Mouse (Mus musculus): ENCODE results near the gene Micall1. TPM values are rescaled to one million over a fixed set of nuclear protein-coding genes. Genes with fewer than 3 reads are reported as not detected.

Gene Micall1
- polyA plus RNA-seq, 2 experiments: 0.69 to 1.6 TPM

DNA sequence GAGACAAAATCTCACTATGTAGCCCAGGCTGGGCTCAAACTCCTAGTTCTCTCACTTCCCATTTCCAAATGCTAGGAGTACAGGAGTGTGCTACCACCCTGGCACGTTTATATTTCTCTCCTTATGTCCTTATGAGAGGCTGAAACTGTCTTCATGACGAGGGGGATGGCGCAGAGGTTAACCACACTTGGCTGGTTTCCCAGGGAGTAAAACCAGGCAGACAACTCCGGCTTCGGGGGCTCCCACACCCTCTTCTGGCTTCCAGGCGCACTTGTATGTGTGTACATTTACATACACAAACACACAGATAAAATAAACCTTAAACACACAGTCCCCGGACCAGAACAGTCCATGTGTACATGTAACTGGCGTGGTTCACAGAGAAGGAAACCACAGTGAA lies 35.3 kb downstream of the Micall1 start:
- Histone ChIP-seq H3K4me3 (ENCODE audit: insufficient read depth in 1 of 2, low read depth in 2 of 2, low read length in 2 of 2) (no peak overlapping the region), H3K4me1 (replicated peaks; ENCODE audit: control insufficient read depth in 2 of 2, insufficient read depth in 2 of 2, low read length in 1 of 2) (peaks cover 5 to 11% of the 10 kb centered on the region in 2 experiments; a peak in 2 of 4 replicates), H3K27ac (no peak overlapping the region), H3K36me3 (replicated peaks; ENCODE audit: control insufficient read depth, insufficient read depth, low read depth) (peaks cover 24% of the 10 kb centered on the region), H3K9ac (replicated peaks) (no peak overlapping the region), H3K27me3 (ENCODE audit: control insufficient read depth, insufficient read depth, low read length) (peaks cover 2% of the 10 kb centered on the region), H3K4me2 (ENCODE audit: low read depth) (no peak overlapping the region), H3K9me3 (ENCODE audit: control insufficient read depth, low read length) (no peaks in the 10 kb centered on the region)
- ATAC-seq (ENCODE audit: insufficient read depth): no peak
- no peak for DNase-seq (ENCODE audit: low read depth in 3 of 3, low spot score in 3 of 3)
- TF ChIP-seq EP300 (IDR thresholded peaks at IDR 0.05; ENCODE audit: low read depth) (no peak), CTCF (IDR thresholded peaks at IDR 0.05; ENCODE audit: low read depth) (no peak)
- 65% methylated on average over 8 of the region's 8 CpGs for WGBS (ENCODE audit: insufficient replicate concordance)

DNA sequence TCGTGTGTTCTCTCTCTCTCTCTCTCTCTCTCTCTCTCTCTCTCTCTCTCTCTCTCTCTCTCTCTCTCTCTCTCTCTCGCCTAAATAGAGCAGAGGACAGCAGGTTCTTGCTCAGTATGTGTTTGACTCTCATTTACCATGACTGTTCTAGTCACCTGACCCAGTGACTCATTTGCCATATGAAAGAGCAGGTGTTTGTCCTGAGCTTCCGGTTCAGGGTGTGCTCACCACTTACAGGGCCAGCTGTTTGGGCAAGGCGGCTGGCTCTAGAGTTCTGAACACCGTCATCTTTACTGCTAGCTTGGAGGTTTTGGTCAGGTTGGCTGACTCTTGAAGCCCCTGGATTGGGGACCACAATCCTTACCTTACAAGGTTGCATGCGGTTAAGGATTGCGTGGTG lies 36.8 kb downstream of the Micall1 start:
- H3K4me1 ChIP-seq (replicated peaks; ENCODE audit: control insufficient read depth in 2 of 2, insufficient read depth in 2 of 2, low read length in 1 of 2): peaks cover 5 to 9% of the 10 kb centered on the region in 2 experiments; a peak in 2 of 4 replicates
- no peak for DNase-seq (ENCODE audit: low read depth in 3 of 3, low spot score in 3 of 3)
- 70% methylated on average over 7 of the region's 7 CpGs for WGBS (ENCODE audit: insufficient replicate concordance)
- H3K27ac ChIP-seq: no peak overlapping the region
- H3K36me3 ChIP-seq (replicated peaks; ENCODE audit: control insufficient read depth, insufficient read depth, low read depth): peaks cover 24% of the 10 kb centered on the region
- no peak for ATAC-seq (ENCODE audit: insufficient read depth)
- H3K9me3 ChIP-seq (ENCODE audit: control insufficient read depth, low read length): no peaks in the 10 kb centered on the region
- H3K4me3 ChIP-seq (ENCODE audit: insufficient read depth in 1 of 2, low read depth in 2 of 2, low read length in 2 of 2): no peak overlapping the region
- no peak overlapping the region for H3K4me2 ChIP-seq (ENCODE audit: low read depth)
- TF ChIP-seq CTCF (IDR thresholded peaks at IDR 0.05; ENCODE audit: low read depth) (no peak), EP300 (IDR thresholded peaks at IDR 0.05; ENCODE audit: low read depth) (no peak)
- no peaks in the 10 kb centered on the region for H3K27me3 ChIP-seq (ENCODE audit: control insufficient read depth, insufficient read depth, low read length)
- no peak overlapping the region for H3K9ac ChIP-seq (replicated peaks)

DNA sequence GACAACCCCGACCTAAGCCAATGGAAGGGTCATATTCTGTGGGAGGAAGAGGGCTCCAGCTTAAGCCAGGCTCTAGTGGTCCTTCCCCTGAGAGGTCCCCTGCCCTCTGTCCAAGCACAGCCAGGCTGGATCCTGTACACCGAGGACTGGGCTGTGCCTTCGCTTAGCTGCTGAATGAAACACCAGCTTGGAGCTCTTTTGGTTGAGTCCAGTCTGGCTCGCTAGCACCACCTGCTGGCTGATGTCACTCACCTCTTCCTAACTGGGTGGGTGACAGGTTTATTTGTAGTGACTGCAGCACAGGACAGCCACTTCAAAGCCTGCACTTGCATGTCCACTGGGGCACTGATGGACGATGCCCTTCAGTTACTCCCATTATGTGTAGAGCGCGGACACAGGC lies 39.8 kb downstream of the Micall1 start:
- H3K9ac ChIP-seq (replicated peaks): no peak overlapping the region
- H3K9me3 ChIP-seq (ENCODE audit: control insufficient read depth, low read length): no peaks in the 10 kb centered on the region
- no peaks in the 10 kb centered on the region for H3K27me3 ChIP-seq (ENCODE audit: control insufficient read depth, insufficient read depth, low read length)
- DNase-seq (ENCODE audit: low read depth in 3 of 3, low spot score in 3 of 3) (peak; percentile 56 to 70 (median 56)), ATAC-seq (ENCODE audit: insufficient read depth) (peak; percentile 57)
- WGBS (ENCODE audit: insufficient replicate concordance): 51% methylated on average over 7 of the region's 7 CpGs
- H3K27ac ChIP-seq: no peak overlapping the region
- no peak overlapping the region for H3K4me2 ChIP-seq (ENCODE audit: low read depth)
- peaks cover 30% of the 10 kb centered on the region for H3K36me3 ChIP-seq (replicated peaks; ENCODE audit: control insufficient read depth, insufficient read depth, low read depth)
- H3K4me1 ChIP-seq (replicated peaks; ENCODE audit: control insufficient read depth in 2 of 2, insufficient read depth in 2 of 2, low read length in 1 of 2): no peaks in the 10 kb centered on the region
- no peak for TF ChIP-seq EP300 (IDR thresholded peaks at IDR 0.05; ENCODE audit: low read depth)
- peak; percentile 99 for TF ChIP-seq CTCF (IDR thresholded peaks at IDR 0.05; ENCODE audit: low read depth)
- no peak overlapping the region for H3K4me3 ChIP-seq (ENCODE audit: insufficient read depth in 1 of 2, low read depth in 2 of 2, low read length in 2 of 2)

- peaks cover 17% of the 10 kb centered on the region for H3K36me3 ChIP-seq (replicated peaks; ENCODE audit: control insufficient read depth, insufficient read depth, low read depth)
- no peak for ATAC-seq (ENCODE audit: insufficient read depth)
- no peaks in the 10 kb centered on the region for H3K27me3 ChIP-seq (ENCODE audit: control insufficient read depth, insufficient read depth, low read length)
- H3K4me2 ChIP-seq (ENCODE audit: low read depth): no peak overlapping the region
- no peak for TF ChIP-seq EP300 (IDR thresholded peaks at IDR 0.05; ENCODE audit: low read depth)
- no peak for TF ChIP-seq CTCF (IDR thresholded peaks at IDR 0.05; ENCODE audit: low read depth)
- no peak for DNase-seq (ENCODE audit: low read depth in 3 of 3, low spot score in 3 of 3)
- H3K9me3 ChIP-seq (ENCODE audit: control insufficient read depth, low read length): no peaks in the 10 kb centered on the region
- H3K4me1 ChIP-seq (replicated peaks; ENCODE audit: control insufficient read depth in 2 of 2, insufficient read depth in 2 of 2, low read length in 1 of 2): 0 out of 4 replicates have a peak, but pooled peaks cover 0 to 2% of the 10 kb centered on the region in 2 experiments
- H3K27ac ChIP-seq: no peak overlapping the region
- 80% methylated on average over 8 of the region's 8 CpGs for WGBS (ENCODE audit: insufficient replicate concordance)
- no peak overlapping the region for H3K9ac ChIP-seq (replicated peaks)
- no peak overlapping the region for H3K4me3 ChIP-seq (ENCODE audit: insufficient read depth in 1 of 2, low read depth in 2 of 2, low read length in 2 of 2)
Observed at GRCm38 (mm10) chr15:79151881-79152280, 43.2 kb downstream of the Micall1 start.

DNA sequence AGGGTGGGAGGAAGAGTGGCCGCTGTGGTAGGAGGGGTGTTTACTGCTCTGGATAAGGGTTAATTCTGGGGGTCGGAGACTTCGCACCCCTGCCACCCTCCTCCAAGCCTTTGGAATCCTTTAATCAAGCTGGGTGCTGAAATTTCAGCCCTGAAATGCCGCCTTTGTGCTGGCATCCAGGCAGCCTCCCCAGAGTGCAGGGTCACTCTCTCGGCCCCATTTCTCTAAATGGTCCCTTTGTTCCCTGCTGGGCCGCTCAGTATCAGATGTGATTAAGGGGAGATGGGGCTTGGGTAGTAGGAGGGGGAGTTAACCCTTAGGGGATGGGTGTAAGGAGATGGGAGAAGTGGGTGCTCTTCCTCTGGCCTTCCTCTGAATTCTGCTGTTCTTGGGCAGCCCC lies 44.0 kb downstream of the Micall1 start:
- Histone ChIP-seq H3K4me1 (replicated peaks; ENCODE audit: control insufficient read depth in 2 of 2, insufficient read depth in 2 of 2, low read length in 1 of 2) (0 out of 4 replicates have a peak, but pooled peaks cover 0 to 2% of the 10 kb centered on the region in 2 experiments), H3K9ac (replicated peaks) (no peak overlapping the region), H3K4me3 (ENCODE audit: insufficient read depth in 1 of 2, low read depth in 2 of 2, low read length in 2 of 2) (no peak overlapping the region), H3K9me3 (ENCODE audit: control insufficient read depth, low read length) (no peaks in the 10 kb centered on the region), H3K4me2 (ENCODE audit: low read depth) (no peak overlapping the region), H3K36me3 (replicated peaks; ENCODE audit: control insufficient read depth, insufficient read depth, low read depth) (peaks cover 10% of the 10 kb centered on the region), H3K27ac (no peak overlapping the region), H3K27me3 (ENCODE audit: control insufficient read depth, insufficient read depth, low read length) (no peaks in the 10 kb centered on the region)
- ATAC-seq (ENCODE audit: insufficient read depth) (no peak), DNase-seq (ENCODE audit: low read depth in 3 of 3, low spot score in 3 of 3) (no peak)
- TF ChIP-seq EP300 (IDR thresholded peaks at IDR 0.05; ENCODE audit: low read depth) (no peak), CTCF (IDR thresholded peaks at IDR 0.05; ENCODE audit: low read depth) (no peak)
- WGBS (ENCODE audit: insufficient replicate concordance): 78% methylated on average over 6 of the region's 6 CpGs
